Mouse (Mus musculus) midbrain, embryonic 12.5 days (tissue): Measurements from ENCODE around the gene Srp68. TPM values are rescaled to one million over a fixed set of nuclear protein-coding genes. Genes with fewer than 3 reads are reported as not detected.

ENCODE experiments used
- ATAC-seq: fragments of 200-750 bp; cut with Nextera tagmentation; 2 replicates; pipeline ENCODE4 v1.8.0; 2017; ENCODE audit warnings: low read depth, moderate TSS enrichment, moderate library complexity; ENCODE audit not compliant: low FRiP score
- H3K27ac ChIP-seq: fragments of 300-500 bp; sonication (generic); replicated peaks from 2 replicates; pipeline ENCODE4 v1.5.1; 2016; ENCODE audit warnings: mild to moderate bottlenecking
- H3K27me3 ChIP-seq: fragments of 300-500 bp; sonication (generic); 2 replicates; pipeline ENCODE4 v1.6.1; 2016; ENCODE audit warnings: mild to moderate bottlenecking
- H3K36me3 ChIP-seq: fragments of 300-500 bp; sonication (generic); 2 replicates; pipeline ENCODE4 v1.6.1; 2016
- H3K4me1 ChIP-seq: fragments of 300-500 bp; sonication (generic); 2 replicates; pipeline ENCODE4 v1.6.1; 2016
- H3K4me2 ChIP-seq: fragments of 300-500 bp; sonication (generic); replicated peaks from 2 replicates; pipeline ENCODE4 v1.6.1; 2016; ENCODE audit warnings: mild to moderate bottlenecking, moderate library complexity
- H3K4me3 ChIP-seq: fragments of 300-500 bp; sonication (generic); 2 replicates; pipeline ENCODE4 v1.5.1; 2016; ENCODE audit warnings: mild to moderate bottlenecking
- H3K9ac ChIP-seq: fragments of 300-500 bp; sonication (generic); replicated peaks from 2 replicates; pipeline ENCODE4 v1.6.1; 2016; ENCODE audit warnings: mild to moderate bottlenecking, moderate library complexity
- H3K9me3 ChIP-seq: fragments of 300-500 bp; sonication (generic); 2 replicates; pipeline ENCODE4 v1.6.1; 2016; ENCODE audit warnings: mild to moderate bottlenecking
- WGBS: fragments of 180-500 bp; shearing (Covaris S2); methylation state at CpG from one replicate; pipeline ENCODE4 v1.1.7; 2016; 5-methylcytosine and 5-hydroxymethylcytosine counted together
- polyA plus RNA-seq: library from polyadenylated mRNA; unstranded; fragments of >200 nt; fragmentation: Nextera tagmentation; extraction: Ambion mirVana; gene quantifications from 2 replicates; pipeline ENCODE4 v1.2.1, GENCODE M21; 2016

The Srp68 gene
- polyA plus RNA-seq, 1 experiment from 2014 or later = 84.2 TPM

DNA sequence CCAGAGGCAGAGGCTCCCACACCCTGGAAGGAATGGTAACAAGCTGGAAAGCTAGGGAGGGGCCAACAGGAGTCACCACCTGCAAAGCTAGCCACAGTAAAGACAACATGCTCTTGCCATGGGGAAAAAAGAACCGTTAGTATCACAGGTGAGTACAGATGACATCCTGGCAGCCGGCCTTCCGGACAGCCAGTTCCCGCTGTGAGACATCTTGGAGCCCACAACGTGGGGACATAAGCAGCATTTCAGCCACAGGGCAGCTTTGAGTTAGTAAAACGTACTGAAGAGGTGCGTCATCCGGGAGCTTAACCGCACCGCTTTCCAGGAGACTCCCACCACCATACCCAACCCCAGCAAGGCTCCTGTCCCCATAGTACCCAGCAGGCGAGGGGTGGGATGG lies 24.2 kb upstream of the Srp68 start:
- ATAC-seq = no peak
- Histone ChIP-seq H3K9me3 (no peaks in the 10 kb centered on the region), H3K4me2 (no peak overlapping the region), H3K36me3 (peaks cover 88% of the 10 kb centered on the region), H3K4me3 (no peak overlapping the region), H3K27ac (no peak overlapping the region), H3K9ac (no peak overlapping the region), H3K27me3 (no peaks in the 10 kb centered on the region), H3K4me1 (no peaks in the 10 kb centered on the region)
- WGBS = 91% methylated on average over 11 of the region's 11 CpGs

DNA sequence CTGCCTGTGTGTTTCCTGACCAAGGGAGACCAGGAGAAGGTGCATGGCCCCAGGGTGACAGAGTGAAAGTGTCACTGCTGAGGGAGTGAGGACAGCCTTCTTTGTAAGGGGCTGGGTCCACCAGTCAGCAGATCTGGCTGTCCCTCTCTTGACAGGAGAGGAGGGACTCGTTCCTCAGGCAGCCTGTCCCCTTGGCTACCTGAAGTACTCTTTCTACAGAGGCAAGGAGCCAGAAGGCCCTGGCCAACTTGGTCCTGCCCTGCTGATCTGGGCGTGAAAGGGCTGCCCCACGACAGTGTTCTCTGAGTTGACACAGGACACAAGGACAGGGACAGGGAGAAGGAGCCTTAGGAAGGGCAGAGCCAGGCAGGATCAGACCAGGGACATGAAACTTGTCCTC lies 23.0 kb upstream of the Srp68 start:
- no peak overlapping the region for H3K27ac ChIP-seq
- 73% methylated on average over 3 of the region's 3 CpGs for WGBS
- no peak overlapping the region for H3K4me3 ChIP-seq
- H3K4me2 ChIP-seq = no peak overlapping the region
- H3K27me3 ChIP-seq = no peaks in the 10 kb centered on the region
- H3K9me3 ChIP-seq = no peaks in the 10 kb centered on the region
- no peak overlapping the region for H3K9ac ChIP-seq
- no peaks in the 10 kb centered on the region for H3K4me1 ChIP-seq
- ATAC-seq = no peak
- H3K36me3 ChIP-seq = peaks cover 89% of the 10 kb centered on the region

DNA sequence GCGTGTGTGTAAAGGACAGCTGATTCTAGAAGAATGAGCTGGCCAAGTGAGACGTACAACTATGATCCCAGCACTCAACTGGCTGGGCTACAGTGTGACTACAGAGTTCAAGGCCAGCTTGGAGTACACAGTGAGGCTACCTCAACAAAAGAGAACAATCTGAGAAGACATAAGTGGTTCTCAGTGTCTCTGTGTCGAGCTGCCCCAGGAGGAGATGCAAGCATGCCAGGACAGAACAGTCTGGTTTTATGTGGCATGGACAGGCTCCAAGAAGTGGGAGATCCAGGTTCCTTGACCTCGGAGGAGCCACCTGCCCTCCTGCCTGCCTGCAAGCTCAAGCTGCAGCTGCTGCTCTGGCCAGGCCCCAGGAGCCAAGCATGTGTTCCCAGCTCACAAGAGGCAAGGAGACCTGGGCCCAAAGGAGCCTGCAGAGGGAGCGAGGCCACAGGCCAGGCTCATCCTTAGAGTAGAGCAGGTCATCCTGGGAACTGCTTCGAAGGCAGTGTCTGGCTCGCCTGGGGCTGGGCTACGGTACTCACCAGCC lies 22.2 kb upstream of the Srp68 start:
- Histone ChIP-seq H3K9me3 (no peaks in the 10 kb centered on the region), H3K4me1 (no peaks in the 10 kb centered on the region), H3K27ac (no peak overlapping the region), H3K4me2 (no peak overlapping the region), H3K36me3 (peaks cover 86% of the 10 kb centered on the region), H3K27me3 (no peaks in the 10 kb centered on the region), H3K9ac (no peak overlapping the region), H3K4me3 (no peak overlapping the region)
- no peak for ATAC-seq
- WGBS = 86% methylated on average over 8 of the region's 8 CpGs

DNA sequence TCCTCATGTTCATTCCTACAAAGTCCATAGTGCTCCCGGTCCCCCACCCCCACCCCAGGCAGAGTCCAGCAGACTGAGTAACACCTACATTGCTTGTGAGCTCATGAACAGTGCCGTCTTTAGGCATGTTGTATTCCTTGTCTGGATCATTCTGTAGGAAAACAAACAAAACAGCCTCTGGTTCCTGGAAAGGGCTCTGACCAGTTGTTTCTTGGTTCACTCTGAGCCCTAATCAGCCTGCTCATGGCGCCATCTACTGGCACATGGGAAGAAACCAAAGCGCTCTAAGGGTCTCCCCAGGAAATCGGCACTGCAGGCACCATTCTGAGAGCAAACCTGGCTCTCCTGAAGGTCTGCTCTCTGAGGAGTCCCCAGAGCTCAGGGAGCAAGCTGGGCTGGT lies 20.3 kb upstream of the Srp68 start:
- H3K9ac ChIP-seq = no peak overlapping the region
- no peaks in the 10 kb centered on the region for H3K9me3 ChIP-seq
- no peak overlapping the region for H3K4me2 ChIP-seq
- ATAC-seq = no peak
- H3K4me1 ChIP-seq = no peaks in the 10 kb centered on the region
- no peak overlapping the region for H3K27ac ChIP-seq
- H3K36me3 ChIP-seq = peaks cover 86% of the 10 kb centered on the region
- H3K27me3 ChIP-seq = no peaks in the 10 kb centered on the region
- WGBS = 34% methylated on average over 5 of the region's 5 CpGs
- no peak overlapping the region for H3K4me3 ChIP-seq

- Histone ChIP-seq H3K4me2 (no peak overlapping the region), H3K27me3 (no peaks in the 10 kb centered on the region), H3K36me3 (peaks cover 86% of the 10 kb centered on the region), H3K4me3 (no peak overlapping the region), H3K27ac (no peak overlapping the region), H3K9me3 (no peaks in the 10 kb centered on the region), H3K4me1 (no peaks in the 10 kb centered on the region), H3K9ac (no peak overlapping the region)
- ATAC-seq = no peak
- 85% methylated on average over 12 of the region's 12 CpGs for WGBS
Measured at GRCm38 (mm10) chr11:116293538-116294137, 19.6 kb upstream of the Srp68 start.

DNA sequence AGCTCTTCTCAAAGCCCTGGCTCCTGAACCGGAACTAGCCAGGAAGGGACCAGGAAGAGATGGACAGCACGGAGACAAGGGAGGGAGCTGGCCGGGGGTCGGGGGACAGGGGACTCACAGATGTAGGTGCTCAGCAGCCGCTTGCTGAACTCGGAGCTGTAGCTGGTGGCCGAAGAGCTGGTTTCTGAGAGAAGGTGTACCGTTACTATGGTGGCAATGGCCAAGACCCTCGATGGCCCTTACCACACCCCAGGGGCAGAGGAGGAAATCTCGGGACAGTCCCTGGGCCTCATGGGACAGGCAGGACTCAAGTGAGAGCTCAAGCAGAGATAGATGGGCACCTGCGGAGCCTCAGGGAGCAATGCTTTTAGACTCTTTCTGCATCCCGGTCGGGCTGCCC lies 18.4 kb upstream of the Srp68 start:
- no peak overlapping the region for H3K4me3 ChIP-seq
- H3K9ac ChIP-seq = no peak overlapping the region
- 90% methylated on average over 13 of the region's 13 CpGs for WGBS
- no peaks in the 10 kb centered on the region for H3K4me1 ChIP-seq
- no peak overlapping the region for H3K27ac ChIP-seq
- no peak for ATAC-seq
- H3K27me3 ChIP-seq = no peaks in the 10 kb centered on the region
- no peaks in the 10 kb centered on the region for H3K9me3 ChIP-seq
- peaks cover 89% of the 10 kb centered on the region for H3K36me3 ChIP-seq
- H3K4me2 ChIP-seq = no peak overlapping the region

DNA sequence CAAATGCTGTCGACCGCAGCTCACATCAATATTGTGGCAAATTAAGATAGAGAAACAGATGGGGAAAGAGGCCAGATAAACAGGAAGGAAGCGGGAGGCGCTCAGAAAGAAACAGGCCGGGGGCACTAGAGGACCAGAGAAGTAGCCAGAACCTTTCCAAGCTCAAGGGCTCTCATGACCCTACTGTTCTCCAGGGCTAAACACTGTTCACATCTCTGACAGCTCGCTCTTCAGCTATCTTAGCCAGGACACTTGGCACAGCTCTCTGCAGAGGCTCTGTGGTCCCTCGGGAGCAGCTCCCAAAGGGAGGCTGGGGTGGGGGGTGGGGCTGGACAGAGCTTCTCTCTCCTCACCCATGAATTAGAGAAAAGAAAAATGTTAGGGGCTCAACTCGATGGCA lies 16.5 kb upstream of the Srp68 start:
- H3K9me3 ChIP-seq = no peaks in the 10 kb centered on the region
- no peak overlapping the region for H3K9ac ChIP-seq
- no peak overlapping the region for H3K4me2 ChIP-seq
- 95% methylated on average over 8 of the region's 8 CpGs for WGBS
- no peak overlapping the region for H3K4me3 ChIP-seq
- H3K27ac ChIP-seq = no peak overlapping the region
- no peaks in the 10 kb centered on the region for H3K4me1 ChIP-seq
- no peak for ATAC-seq
- peaks cover 6% of the 10 kb centered on the region for H3K27me3 ChIP-seq
- peaks cover 75% of the 10 kb centered on the region for H3K36me3 ChIP-seq

DNA sequence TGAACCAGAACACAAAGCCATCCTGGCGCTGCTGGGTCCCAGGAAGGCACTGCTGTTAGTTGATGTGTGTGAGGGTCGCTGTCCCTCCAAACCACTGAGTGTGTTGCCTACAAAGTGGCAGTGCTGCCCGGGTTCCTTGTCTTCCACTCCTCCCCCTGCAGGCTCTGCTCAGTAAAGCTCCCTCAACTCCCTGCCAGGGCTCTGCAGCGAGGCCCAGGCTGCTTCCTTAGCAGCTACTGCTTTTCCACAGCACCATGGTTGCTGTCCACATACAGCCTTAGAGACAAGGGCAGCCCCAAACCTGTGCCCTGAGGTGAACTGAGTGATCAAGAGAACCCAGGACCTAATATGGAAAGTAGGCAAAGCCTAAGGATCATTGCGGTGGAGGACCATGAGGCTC lies 13.3 kb upstream of the Srp68 start:
- Histone ChIP-seq H3K9me3 (no peaks in the 10 kb centered on the region), H3K9ac (no peak overlapping the region), H3K27ac (no peak overlapping the region), H3K36me3 (peaks cover 47% of the 10 kb centered on the region), H3K27me3 (peaks cover 38% of the 10 kb centered on the region), H3K4me1 (no peaks in the 10 kb centered on the region), H3K4me3 (no peak overlapping the region), H3K4me2 (no peak overlapping the region)
- ATAC-seq = no peak
- 75% methylated on average over 5 of the region's 5 CpGs for WGBS

DNA sequence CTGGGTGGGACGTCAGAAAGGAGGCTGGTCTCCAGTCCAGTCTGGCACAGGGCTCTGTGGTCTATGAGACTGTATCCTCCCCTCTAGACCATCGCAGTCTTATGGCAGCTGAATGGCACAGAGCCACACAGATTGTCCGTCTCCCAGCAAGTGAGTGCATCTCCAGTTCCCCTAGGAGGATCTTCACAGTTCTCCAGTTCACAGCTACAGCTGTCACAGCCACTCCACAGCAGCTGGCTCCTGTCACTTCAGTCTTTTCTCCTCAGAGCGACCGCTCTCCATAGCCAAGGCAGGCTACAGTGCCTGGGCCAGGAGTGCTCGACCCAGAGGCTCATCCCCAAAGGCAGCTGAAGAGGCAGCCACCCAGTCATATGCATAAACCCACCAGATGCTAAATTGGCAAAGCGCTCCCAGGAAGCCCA lies 11.8 kb upstream of the Srp68 start:
- peaks cover 12% of the 10 kb centered on the region; the same call in 1 of the 2 replicates for H3K4me1 ChIP-seq
- H3K4me3 ChIP-seq = no peak overlapping the region
- WGBS = 73% methylated on average over 7 of the region's 7 CpGs
- H3K4me2 ChIP-seq = no peak overlapping the region
- no peak for ATAC-seq
- peaks cover 35% of the 10 kb centered on the region for H3K36me3 ChIP-seq
- H3K9ac ChIP-seq = no peak overlapping the region
- H3K27ac ChIP-seq = no peak overlapping the region
- H3K9me3 ChIP-seq = no peaks in the 10 kb centered on the region
- peaks cover 54% of the 10 kb centered on the region for H3K27me3 ChIP-seq

GRCm38 (mm10) chr11:116283982-116284381 lies 10.0 kb upstream of the Srp68 start:
- Histone ChIP-seq H3K36me3 (peaks cover 17% of the 10 kb centered on the region), H3K9me3 (no peaks in the 10 kb centered on the region), H3K9ac (no peak overlapping the region), H3K4me2 (no peak overlapping the region), H3K27me3 (peaks cover 66% of the 10 kb centered on the region), H3K4me3 (no peak overlapping the region), H3K4me1 (peaks cover 12% of the 10 kb centered on the region; the same call in 1 of the 2 replicates), H3K27ac (no peak overlapping the region)
- WGBS = 66% methylated on average over 6 of the region's 6 CpGs
- no peak for ATAC-seq

- peaks cover 66% of the 10 kb centered on the region for H3K27me3 ChIP-seq
- peaks cover 12% of the 10 kb centered on the region; the same call in 1 of the 2 replicates for H3K4me1 ChIP-seq
- ATAC-seq = no peak
- no peaks in the 10 kb centered on the region for H3K9me3 ChIP-seq
- no peak overlapping the region for H3K27ac ChIP-seq
- H3K36me3 ChIP-seq = peaks cover 7% of the 10 kb centered on the region
- H3K4me2 ChIP-seq = no peak overlapping the region
- 10% methylated on average over 48 of the region's 48 CpGs for WGBS
- H3K4me3 ChIP-seq = no peak overlapping the region
- H3K9ac ChIP-seq = no peak overlapping the region
Measured at GRCm38 (mm10) chr11:116282912-116283521, 9.0 kb upstream of the Srp68 start.

DNA sequence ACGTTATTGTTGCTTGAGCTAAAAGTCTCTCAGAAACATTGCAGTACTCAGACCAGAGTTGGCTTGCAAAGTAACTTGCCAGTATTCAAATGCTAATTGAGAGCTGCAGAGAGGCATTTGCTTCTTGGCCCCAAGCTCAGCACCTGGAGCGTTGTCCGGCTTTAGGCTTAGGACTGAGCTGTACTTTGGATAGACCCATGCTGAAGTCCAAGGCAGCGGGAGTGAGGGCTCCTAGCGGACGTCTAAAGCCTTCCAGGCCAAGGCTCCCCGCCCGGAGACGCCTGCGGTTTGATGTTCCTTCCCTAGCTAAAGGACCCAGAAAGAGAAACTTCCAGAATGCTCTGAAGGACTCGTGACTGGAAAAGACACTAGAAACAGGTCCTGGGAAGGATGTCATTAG lies 8.1 kb upstream of the Srp68 start:
- Histone ChIP-seq H3K4me3 (peak overlapping the region; percentile 33; the same call in 1 of the 2 replicates), H3K36me3 (no peaks in the 10 kb centered on the region), H3K4me2 (0 out of 2 replicates have a peak overlapping the region, but pooled peaks have one; percentile 48), H3K27me3 (peaks cover 66% of the 10 kb centered on the region), H3K27ac (no peak overlapping the region), H3K9ac (no peak overlapping the region), H3K9me3 (no peaks in the 10 kb centered on the region), H3K4me1 (peaks cover 12% of the 10 kb centered on the region; the same call in 1 of the 2 replicates)
- ATAC-seq = no peak
- under 1% methylated on average over 11 of the region's 11 CpGs for WGBS
